Mouse (Mus musculus): ENCODE data around the gene Ncoa4.

DNA sequence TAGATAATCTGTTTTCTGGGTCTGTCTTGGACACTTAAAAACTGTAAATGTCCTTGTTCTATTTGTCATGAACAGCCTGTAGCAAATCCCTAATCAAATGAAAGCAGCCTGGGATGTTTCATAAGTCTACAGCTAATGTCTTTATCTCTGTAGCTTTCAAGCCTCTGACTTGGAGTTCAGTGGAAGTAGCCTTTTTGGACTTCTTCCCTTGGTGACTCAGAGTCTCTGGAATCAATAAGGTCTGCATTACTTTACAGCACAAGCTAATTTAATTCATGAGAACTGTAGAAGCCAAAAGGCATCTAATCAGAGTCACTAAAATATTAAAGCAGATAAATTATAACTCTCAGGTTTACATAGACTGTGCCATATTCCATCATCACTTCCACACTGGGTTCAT lies 66.9 kb downstream of the Ncoa4 start:
- TF ChIP-seq MAFK (IDR thresholded peaks at IDR 0.05; ENCODE audit: insufficient read depth, low read depth, low read length) (no peak), ZC3H11A (IDR thresholded peaks at IDR 0.05; ENCODE audit: borderline replicate concordance, low read depth, low read length) (no peak), ZNF384 (IDR thresholded peaks at IDR 0.05; ENCODE audit: low read depth, low read length) (no peak)
